Mouse (Mus musculus) lung, adult 10 weeks (tissue): ENCODE results near the gene Mr1. TPM values are rescaled to one million over a fixed set of nuclear protein-coding genes. Genes with fewer than 3 reads are reported as not detected.

Source experiments
- polyA plus RNA-seq: library from polyadenylated mRNA; stranded (reverse); fragments of 350-450 nt; fragmentation: Illumina TruSeq; extraction: RNeasy Lipid Tissue Mini Kit (QIAGEN cat#74804); gene quantifications from one replicate; pipeline ENCODE4 v1.2.3, GENCODE M21; 2014; ENCODE audit warnings: low read depth, low replicate concordance; ENCODE audit not compliant: insufficient read depth

Gene Mr1
- polyA plus RNA-seq: 11.9 TPM

DNA sequence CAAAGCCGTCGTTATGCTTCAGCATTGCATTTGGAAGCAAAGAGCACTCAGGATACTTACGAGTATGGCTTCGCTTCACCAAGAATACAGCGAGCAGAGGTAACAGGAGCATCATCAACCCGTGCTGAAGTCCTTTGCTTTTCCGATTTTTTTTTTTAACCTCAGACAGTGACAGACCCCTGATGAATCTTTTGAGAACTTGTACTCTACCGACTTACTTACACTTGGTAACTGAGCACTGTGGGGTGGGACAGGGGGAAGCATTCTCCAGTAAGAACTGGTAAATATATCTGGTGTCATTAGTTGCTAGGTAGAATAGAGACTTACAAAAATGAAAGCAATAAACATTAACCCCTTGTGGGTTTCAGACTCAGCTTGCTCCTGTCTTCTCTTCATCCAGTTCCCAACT, at the start of gene Mr1:
Gene Mr1 (minus strand): TSS at position 243 of the 409 bp plus-strand sequence.

DNA sequence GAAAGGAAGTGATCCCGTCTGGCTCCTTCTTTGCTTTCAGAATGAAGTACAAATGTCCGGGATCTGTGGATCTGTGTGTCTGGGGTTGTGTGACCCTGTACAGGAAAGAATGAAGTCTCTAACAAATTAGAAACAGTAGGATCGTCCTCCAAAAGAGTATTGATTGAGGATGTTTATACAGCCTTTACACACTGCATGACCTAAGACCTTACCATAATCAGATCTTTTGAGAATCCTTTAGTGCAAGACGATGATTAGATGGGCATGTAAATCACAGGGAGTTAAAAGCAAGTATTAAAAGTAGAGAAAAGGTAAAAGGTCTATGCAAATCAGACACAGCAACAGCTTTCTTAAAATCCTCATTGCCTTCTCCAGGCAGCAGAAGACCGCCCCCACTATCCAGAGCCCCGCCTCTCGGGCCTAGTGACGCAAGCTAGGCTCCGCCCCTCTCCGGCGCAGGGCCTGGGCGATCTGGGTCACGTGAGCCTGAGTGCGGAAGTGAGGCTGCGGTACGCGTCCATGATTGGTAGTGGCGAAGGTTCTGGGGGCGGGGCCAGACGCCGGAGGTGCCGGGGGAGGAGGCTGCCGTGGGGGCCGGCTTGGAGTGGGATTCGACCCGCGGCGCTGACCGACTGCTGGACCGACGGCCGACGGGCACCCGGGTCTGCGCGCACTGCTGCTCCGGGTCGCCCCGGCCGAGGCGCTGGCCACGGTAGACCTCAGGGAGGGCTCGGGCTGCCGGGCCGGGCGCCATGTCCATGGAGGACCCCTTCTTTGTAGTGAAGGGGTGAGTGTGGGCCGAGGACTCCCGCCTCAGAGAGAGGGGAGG, 11.7 kb upstream of the Mr1 start, which contains the start of gene Stx6:
Gene Stx6 (plus strand): TSS at position 575 of the 829 bp plus-strand sequence.

DNA sequence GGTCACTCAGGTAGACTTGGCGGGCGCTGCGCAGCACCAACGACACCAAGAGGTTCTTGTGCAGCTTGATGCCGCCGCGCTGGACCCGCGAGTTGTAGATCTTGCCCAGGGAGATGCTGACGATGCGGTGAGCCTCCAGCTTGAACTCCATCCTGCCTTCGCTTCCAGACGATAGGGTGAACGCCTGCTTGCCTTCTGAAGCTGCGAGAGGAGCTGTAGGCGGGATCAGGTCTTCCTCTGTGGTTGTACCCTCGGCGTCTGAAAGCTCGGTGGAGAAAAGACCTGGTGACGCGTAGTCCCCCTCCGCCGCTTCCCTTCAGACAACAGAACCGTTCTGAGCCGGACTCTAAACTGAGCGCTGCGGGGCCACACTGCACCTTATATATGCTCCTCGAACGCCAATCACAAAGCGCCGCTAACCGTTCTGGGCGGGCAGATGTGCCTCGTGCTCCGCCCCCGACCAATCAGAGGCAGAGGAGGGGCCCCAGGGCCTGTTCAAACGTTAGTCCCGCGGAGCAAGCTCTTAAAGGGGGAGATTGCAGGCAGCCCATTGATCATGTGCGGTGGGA, 47.2 kb downstream of the Mr1 start, which contains the start of gene Ier5:
Gene Ier5 (minus strand): TSS at position 357 of the 569 bp plus-strand sequence.

Other genes starting within 250 kb of the Mr1 start
- 30.4 TPM for gene Ier5, start 47.2 kb downstream of the Mr1 start, polyA plus RNA-seq
- gene Stx6, start 11.9 kb upstream of the Mr1 start, polyA plus RNA-seq: 21.8 TPM
- 4.6 TPM for gene BC034090, start 97.6 kb upstream of the Mr1 start, polyA plus RNA-seq